Mouse (Mus musculus): ENCODE data around the gene Mapk8ip1. TPM values are rescaled to one million over a fixed set of nuclear protein-coding genes. Genes with fewer than 3 reads are reported as not detected.

The Mapk8ip1 gene
- total RNA-seq (2015; ENCODE audit: low replicate concordance) (not detected in 2 replicates), total RNA-seq (2017; ENCODE audit: low replicate concordance) (not detected in 2 replicates)

DNA sequence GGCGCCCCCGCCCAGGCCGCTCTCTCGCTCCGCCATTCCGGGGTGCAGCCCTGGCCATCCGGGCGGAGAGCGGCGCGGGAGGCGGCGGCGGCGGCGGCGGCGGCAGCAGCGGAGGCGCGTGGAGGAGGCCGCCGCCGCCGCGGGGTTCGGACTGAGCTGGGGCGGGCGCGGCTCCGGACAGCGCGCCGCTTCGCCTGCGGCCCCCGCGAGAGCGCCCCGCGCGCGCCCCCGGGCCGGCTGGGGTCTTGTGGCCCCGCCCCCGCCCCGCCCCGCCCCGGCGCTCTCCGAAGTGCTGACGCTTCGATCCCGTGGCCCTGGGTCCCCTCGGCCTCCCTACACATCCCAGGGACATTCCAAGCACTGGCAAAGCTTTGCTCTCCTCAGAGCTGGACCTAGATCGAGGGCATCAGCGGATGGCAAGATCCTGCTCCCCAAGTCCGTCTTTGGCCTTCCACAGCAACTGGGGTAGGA lies at the start of gene Mapk8ip1:
Gene Mapk8ip1 (minus strand): TSS at position 173 of the 471 bp plus-strand sequence.
- ATAC-seq (replicated peaks; ENCODE audit: low FRiP score, poor library complexity, severe bottlenecking) = no peak

DNA sequence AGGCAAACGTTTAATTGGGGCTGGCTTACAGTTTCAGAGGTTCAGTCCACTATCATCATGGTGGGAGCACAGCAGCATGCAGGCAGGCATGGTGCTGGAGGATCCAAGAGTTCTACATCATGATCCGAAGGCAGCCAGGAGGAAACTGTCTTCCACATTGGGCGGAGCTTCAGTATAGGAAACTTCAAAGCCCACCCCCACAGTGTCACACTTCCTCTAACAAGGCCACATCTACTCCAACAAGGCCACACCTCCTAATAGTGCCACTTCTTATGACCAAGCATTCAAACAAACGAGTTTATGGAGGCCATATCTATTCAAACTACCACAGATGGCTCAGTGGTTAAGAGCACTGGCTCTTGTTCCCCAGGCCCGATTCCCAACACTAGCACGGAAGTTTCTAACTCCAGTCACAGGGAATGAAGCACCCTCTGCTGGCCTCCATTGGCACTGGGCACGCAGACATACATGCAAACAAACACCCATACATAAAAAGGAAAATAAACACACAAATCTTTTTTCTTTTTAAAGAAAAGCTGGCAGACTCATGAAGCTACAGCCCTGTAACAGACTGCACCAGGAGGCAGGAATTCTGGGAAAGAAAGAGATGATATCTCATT lies 46.2 kb upstream of the Mapk8ip1 start:
- no peak for ATAC-seq (replicated peaks; ENCODE audit: low FRiP score, poor library complexity, severe bottlenecking)

DNA sequence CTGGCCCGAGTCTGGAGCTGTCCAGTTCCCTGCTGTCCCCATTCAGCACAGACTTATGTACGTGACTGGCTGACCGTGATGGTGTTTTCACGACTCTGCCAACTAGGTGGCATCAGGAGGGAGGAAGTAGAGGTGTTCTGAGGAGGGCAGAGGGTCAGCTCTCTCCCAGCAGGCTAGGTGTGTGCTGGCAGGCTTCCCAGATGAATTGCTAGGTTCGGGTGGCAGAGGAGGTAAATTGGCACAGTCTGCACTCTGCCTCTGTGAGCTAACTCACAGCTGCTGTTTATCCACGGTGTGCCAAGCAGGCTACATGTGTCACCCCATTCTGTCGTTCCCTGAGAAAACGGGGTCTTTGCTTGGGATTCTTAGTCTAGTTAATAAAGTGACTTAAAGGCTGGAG lies 45.6 kb upstream of the Mapk8ip1 start:
- no peak for ATAC-seq (replicated peaks; ENCODE audit: low FRiP score, poor library complexity, severe bottlenecking)

DNA sequence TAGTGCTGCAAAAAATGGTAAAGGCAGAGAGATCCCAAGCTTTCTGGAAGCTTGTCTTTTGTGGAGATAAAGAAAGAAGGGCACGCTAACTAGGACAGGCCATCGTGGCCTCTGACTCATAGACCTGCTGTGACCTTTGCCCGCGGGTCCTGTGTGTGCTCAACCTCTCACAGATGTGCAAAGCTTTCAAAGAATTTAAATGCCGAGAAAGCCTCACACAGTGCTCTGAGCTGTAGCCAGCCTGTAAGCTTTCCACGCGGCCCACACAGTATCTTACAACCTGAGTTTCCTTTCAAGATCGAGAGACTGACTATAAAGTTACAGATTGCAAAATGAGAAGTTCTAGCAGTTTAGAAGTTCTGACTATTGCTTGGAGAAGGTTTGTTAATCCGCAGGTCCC lies 44.8 kb upstream of the Mapk8ip1 start:
- no peak for ATAC-seq (replicated peaks; ENCODE audit: low FRiP score, poor library complexity, severe bottlenecking)

DNA sequence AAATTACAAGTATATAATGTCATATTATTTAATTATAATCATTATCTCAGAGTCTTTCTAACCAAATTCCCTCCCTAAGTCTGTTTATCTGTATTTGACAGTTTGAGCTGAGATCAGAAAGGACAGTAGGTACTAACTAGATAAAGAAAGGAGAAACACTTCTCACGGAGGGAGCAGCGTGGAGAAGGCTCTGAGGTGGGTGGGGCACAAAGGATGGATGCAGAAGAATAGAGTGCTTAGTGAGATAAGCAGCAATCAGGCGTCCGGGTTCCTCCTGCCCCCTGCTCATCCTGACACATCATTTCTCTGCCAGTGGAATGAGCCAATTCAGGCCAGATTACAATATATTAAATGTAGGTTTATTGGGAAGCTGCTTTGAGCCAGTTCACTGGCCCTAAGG lies 43.3 kb upstream of the Mapk8ip1 start:
- ATAC-seq (replicated peaks; ENCODE audit: low FRiP score, poor library complexity, severe bottlenecking) = no peak

DNA sequence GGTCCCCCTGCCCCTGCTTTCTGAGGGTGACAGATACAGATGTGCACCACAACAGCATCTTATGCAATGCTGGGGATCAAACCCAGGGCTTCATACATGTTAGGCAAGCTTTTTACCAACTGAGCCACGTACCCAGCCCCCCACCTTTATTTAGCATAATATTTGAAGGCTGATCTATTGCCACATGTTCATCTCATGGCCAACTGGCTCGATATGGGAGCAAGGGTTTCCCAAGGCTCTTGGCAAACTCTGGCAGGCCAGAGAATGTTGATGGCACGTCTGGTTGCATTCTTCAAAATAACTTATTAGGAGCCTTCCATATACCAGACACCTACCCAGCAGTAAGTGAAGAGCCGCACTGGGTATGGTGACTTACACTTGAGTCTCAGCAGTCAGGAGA lies 42.2 kb upstream of the Mapk8ip1 start:
- no peak for ATAC-seq (replicated peaks; ENCODE audit: low FRiP score, poor library complexity, severe bottlenecking)

DNA sequence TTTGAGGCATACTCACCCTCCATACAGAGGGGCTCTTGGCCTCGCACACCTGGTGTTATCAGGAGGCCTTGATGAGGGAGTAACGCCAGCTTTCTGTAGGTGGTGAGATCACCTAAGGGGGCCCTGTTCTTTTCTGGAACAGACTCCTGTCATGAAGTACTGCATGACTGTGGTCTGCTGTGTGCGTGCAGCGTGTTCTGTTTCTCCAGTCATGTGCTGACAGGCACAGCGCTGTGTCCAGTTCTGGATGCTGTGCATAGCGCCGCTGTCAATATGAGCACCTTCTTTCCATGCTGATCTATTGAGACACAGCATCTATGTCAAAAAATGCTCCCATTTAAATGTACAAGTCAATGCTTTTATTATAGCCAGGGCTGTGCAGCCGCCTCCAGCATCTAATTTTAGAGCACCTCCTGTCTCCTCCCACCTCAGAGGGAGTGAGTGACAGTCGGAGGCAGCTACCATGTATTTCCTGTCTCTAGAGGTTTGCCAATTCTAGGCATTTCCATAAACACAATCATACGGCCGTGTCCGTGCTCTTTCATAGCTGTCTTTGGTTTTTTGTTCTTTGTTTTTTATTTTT lies 41.4 kb upstream of the Mapk8ip1 start:
- no peak for ATAC-seq (replicated peaks; ENCODE audit: low FRiP score, poor library complexity, severe bottlenecking)

DNA sequence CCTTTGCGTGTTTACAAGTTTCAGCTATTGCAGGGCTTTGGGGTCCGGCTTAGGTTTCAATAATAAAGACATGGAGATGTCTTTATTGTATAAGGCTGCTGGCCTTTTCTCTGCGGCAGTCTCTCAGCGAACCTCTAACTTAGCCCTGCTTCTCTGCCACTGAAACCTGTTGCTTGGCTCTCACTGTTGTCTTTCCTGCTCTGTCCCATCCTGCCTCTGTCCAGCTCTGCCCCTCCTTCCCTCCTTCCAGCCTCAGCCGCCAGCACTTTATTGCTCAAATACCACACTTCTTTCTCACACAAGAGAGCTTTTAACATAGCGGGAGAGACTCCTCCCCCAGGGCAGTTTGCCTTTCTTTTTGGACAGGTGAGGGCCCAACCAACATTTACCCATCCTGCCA lies 39.4 kb upstream of the Mapk8ip1 start:
- no peak for ATAC-seq (replicated peaks; ENCODE audit: low FRiP score, poor library complexity, severe bottlenecking)

DNA sequence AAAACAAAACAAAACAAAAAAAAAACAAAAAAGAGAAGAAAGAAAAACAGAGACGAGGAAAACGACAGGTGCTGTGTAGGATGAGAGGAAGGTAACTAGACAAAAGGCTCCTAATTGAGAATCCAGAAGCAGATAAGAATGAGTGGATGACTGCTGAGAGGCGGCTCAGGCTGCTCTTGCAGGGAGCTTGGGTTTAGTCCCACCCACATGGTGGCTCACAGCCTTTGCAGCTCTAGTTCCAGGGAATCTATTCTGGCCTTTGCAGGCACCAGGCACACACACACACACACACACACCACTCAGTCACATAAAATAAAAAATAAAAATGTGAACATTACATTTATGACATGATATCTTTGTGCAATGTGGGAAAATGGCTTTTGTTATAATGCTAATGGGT lies 37.5 kb upstream of the Mapk8ip1 start:
- no peak for ATAC-seq (replicated peaks; ENCODE audit: low FRiP score, poor library complexity, severe bottlenecking)

DNA sequence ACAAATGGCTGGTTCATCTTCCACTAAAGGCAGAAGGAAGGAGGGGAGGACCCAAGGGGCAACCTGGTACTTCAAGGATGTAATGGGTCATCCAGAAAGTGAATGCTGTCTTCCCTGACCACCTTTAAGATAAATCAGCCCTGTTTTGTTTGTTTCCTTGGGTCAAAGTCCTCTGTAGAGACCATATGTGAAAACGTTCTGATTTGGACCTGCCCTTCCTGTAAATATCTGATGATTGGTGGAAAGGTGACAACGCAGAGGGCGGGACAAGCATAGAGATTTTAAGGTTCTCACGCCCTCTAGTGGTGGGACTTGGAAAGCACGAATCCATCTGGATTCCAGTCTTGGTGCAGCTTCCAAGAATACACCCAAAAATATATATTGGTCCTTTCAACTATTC lies 36.8 kb upstream of the Mapk8ip1 start:
- ATAC-seq (replicated peaks; ENCODE audit: low FRiP score, poor library complexity, severe bottlenecking) = peak; percentile 32; the same call in 1 of the 2 replicates

DNA sequence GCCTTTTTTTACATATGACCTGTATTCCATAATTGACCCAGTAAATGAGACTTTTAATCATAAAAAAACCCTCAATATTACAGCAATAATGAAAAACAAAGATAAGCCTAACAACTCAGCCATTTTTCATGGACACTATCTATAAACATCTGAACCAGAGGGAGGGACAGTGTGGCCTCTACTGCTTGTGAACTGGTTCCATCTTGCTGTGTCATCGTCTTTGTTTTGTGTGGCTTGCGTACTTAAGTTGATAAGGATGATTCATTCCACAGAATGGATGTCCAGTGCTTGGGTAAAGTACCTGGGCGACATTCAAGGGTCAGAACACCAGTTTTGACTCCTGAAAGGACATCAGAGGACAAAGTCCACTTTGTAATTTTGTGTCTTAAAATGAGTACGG lies 36.3 kb upstream of the Mapk8ip1 start:
- no peak for ATAC-seq (replicated peaks; ENCODE audit: low FRiP score, poor library complexity, severe bottlenecking)

DNA sequence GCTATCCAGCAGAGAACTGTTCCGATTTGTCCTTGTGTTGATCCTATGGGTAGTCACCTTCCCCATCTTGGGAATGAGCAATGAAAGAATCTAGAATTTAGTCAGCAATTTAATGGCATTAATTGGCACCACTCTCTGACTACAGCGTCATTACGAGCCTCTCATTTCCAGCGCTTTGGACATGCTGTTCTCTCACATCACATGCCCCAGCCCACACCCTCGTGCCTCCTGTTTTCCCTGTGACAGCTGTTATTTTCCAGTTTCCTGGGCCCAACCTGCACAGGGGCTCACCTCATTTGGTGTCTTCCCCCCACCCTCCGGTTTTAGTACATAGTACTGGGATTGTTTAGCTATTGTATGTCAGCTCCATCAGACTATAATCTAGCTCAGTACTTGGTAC lies 34.0 kb upstream of the Mapk8ip1 start:
- no peak for ATAC-seq (replicated peaks; ENCODE audit: low FRiP score, poor library complexity, severe bottlenecking)

DNA sequence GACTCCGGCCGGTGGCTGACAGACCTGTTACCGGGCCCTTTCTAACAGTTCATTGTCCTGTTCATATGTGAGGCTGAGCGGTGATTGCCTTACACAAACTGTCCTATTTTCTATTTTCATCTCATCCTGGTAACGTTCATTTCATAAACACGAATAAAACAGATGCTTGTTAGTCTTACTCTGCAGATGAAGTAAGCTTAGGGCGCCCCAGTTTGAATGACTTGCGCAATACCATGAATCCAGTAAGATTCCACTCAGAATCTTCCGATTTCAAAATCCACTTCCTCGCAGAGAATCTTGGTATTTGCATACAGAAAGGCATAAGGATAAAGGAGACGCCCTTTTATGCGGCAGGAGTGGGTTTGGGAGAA lies 33.3 kb upstream of the Mapk8ip1 start:
- no peak; the same call in 1 of the 2 replicates for ATAC-seq (replicated peaks; ENCODE audit: low FRiP score, poor library complexity, severe bottlenecking)

DNA sequence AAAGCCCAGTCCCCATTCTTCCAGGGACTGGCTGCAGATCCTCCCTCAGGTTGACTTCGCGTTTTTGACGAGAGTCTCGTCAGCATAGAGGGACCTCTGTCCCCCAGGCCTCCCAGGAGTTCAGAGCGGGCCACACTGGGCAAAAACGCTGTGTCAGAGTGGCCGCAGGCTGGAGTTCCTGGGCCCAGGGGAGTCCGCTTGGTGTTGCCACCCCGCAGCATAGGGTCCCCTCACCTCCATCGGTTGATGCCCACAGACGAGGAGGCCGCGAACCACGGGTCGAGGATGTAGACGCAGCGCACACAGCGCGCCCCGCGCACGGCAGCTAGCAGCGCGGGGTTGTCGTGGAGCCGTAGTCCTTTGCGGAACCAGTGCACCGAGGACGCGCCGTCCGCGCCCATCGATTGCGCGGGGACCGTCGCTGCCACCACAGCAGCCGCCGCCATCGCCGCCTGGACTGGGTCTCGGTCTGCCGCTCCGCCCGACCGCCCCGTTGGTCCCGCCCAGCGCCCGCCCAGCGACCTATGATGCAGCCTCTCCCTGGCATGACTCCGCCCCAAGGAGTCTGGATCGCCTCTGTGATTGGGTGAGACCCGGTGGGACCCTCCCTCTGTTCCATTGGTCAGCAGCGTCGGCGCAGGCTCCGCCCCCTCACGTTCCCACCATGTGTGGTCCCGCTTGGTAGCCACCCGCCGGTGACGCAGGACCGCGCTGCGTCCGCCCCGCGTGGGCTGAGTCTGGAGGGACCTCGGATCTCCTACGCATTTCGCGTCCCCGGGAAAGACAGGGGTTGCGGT lies 32.7 kb upstream of the Mapk8ip1 start, which contains the start of gene Cry2:
Gene Cry2 (minus strand): TSS at position 466 of the 797 bp plus-strand sequence.
- peak; percentile 96 for ATAC-seq (replicated peaks; ENCODE audit: low FRiP score, poor library complexity, severe bottlenecking)

DNA sequence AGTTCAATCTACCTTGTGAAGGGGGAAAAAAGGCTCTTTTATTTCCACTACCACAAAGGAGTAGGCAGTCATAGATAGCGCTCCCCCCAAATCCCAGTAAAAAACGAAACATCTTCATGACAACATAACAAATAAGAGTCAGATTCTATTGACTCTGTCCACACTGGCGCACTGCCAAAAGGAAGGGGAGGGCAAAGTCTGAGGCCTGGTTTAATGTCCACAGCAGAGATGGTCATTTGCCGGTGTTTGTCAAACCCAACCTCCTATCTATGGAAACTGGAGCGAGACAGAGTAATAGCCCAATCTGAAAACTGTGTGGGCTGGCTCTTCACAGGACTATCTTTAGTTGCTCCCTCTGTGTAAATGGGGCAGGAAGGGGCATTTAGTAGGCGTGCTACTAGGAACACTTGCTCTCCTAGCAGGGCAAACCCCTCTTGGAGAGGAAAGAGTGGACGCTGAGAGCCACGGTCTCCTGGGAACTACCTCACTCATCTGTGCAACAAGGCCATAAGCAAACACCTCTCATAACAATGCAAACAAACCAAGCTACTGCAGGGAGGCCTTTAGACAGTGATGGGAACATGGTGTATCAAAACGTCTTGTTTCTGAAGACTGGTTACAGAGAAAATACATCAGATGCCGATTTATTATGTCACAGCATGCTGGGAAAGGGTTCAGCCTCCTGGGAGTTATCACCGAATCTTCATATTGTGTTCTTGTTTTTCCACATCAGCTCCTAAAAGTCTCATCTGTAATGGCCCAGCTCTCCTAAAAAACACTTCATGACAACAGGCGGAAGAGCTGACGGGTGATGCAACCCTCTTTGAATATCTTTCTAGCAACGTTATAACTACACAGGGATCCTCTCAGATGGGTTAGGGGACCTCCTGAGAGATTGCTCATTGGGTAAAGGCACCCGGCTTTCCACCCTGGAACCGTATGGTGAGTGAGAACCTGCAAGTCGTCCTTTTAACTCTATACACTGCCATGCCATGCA lies 31.5 kb upstream of the Mapk8ip1 start:
- no peak for ATAC-seq (replicated peaks; ENCODE audit: low FRiP score, poor library complexity, severe bottlenecking)

DNA sequence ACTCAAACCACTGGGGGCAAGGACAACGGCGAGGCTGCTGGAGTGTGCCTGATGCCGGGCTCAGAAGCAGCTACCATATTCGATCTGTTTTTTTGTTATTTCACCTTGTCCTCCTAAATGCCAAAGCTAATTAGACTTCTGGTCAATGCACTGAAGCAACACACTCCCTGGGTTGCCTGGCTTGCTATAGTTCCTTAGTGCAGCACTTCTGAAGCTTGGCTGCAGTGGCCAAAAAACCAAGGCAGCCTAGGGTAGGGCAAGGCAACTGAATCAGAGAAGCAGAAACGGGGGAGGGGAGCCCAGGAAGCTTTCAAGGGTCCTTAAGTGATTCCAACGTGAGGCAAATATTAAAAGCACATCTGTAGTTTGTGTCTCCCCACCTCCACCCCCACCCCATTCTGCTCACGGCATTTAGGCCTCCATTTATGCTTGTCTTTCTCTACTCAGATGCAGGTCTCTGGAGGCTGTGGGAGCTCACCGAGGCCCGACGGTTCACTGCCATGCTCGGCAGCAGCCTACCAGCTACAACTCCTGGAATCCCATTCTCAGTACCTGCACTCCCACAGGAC lies 30.6 kb upstream of the Mapk8ip1 start:
- no peak for ATAC-seq (replicated peaks; ENCODE audit: low FRiP score, poor library complexity, severe bottlenecking)

DNA sequence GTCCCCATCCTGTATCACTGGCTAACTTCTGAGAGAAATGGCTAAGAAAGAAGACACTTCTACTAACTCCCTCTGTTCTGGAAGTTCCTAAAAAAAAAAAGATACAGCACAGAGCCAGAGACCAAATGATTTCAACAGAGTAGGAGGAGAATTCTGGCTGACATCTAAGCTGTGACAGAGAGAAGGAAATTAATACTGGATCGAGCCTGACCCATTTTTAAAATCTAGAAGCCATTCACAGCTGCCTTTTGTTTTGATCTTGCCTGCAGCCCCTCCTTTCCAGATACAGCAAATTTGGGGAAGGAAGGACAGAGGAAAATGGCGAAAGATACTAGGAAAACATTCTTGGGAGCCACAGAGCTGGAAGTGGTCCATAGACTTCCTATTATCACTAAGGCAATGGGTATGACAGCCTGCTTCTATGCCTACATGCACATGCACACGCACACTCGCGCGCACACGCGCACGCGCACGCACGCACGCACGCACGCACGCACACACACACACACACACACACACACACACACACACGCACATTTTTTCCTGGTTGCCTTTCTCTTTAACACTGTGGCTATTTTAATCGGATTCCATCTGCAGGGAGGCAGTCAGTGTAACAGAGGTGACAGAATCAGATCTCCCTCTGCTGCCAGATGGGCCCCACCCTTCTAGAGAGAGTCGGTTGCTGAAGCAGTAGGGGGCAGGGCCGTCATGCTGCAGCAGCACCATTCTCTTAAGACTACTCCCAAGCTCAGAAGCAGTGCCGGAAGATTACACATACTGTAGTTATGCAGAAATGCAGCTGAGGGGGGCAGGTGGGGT lies 29.9 kb upstream of the Mapk8ip1 start:
- ATAC-seq (replicated peaks; ENCODE audit: low FRiP score, poor library complexity, severe bottlenecking) = no peak

DNA sequence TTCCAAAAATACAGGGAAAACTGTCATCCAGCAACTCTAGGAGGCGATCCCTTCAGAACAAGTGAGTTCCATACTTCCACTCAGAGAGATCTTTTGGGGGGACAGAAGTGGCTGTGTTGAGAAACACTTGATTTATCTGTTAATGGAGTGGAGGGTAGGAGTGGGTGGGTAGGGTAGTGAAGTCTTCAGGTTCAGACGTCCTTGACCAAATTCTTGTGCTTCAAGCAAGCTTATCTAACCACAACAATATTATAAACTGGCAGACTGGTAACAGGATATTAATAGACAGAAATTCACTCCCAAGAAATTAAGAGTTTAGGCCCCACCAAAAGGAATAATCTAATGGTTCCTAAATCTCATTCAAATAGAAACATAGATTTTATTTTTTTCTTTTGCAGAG lies 29.0 kb upstream of the Mapk8ip1 start:
- no peak for ATAC-seq (replicated peaks; ENCODE audit: low FRiP score, poor library complexity, severe bottlenecking)

DNA sequence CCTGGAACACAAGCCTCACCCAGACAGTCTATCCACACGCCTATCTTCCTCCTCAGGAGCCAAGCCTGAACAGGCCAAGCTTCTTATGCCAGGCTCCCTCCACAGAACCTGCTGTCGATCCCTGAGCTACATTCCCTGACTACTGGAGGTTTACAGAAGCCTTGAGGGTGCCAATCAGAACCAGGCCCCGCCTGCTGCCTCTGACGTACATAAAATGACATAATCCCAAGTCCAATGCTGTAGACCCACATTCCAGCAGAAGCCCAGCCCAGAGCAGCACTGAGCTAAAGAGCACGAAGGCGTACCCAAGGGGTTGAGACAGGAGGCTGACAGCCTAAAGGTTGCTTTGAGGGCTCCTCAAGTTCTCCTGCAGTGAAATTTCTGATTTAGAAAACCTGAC lies 26.8 kb upstream of the Mapk8ip1 start:
- no peak for ATAC-seq (replicated peaks; ENCODE audit: low FRiP score, poor library complexity, severe bottlenecking)

All from erythroblast, adult 5-6 weeks (primary cell).